Mouse (Mus musculus) erythroblast, embryonic 14.5 days (primary cell): ENCODE results near the gene Trp63. TPM values are rescaled to one million over a fixed set of nuclear protein-coding genes. Genes with fewer than 3 reads are reported as not detected.

Source experiments
- H3K27me3 ChIP-seq: 2 replicates; pipeline ENCODE4 v1.6.1; 2012; ENCODE audit warnings: inconsistent platforms; ENCODE audit not compliant: control insufficient read depth
- H3K36me3 ChIP-seq: 2 replicates; pipeline ENCODE4 v1.6.1; 2012; ENCODE audit warnings: mild to moderate bottlenecking, inconsistent platforms; ENCODE audit not compliant: control insufficient read depth
- H3K4me1 ChIP-seq: 2 replicates; pipeline ENCODE4 v1.6.1; 2012; ENCODE audit warnings: inconsistent platforms; ENCODE audit not compliant: control insufficient read depth
- H3K4me3 ChIP-seq: replicated peaks from 2 replicates; pipeline ENCODE3; 2012; ENCODE audit warnings: moderate library complexity, mild to moderate bottlenecking, inconsistent platforms
- H3K9me3 ChIP-seq: 2 replicates; pipeline ENCODE4 v1.6.1; 2012; ENCODE audit warnings: low read length, inconsistent platforms, mixed read lengths; ENCODE audit not compliant: control insufficient read depth
- GATA1 ChIP-seq: IDR thresholded peaks from 2 replicates; pipeline ENCODE4 v1.6.1; 2012; ENCODE audit warnings: low read length, inconsistent platforms, mixed read lengths
- TAL1 ChIP-seq: IDR thresholded peaks from 3 replicates; pipeline ENCODE4 v1.6.1; 2012; ENCODE audit warnings: low read length, inconsistent platforms, mixed read lengths
- polyA plus RNA-seq: library from polyadenylated mRNA; stranded (reverse); fragments of >175 nt; gene quantifications from 2 replicates; pipeline ENCODE4 v1.2.3, GENCODE M21; 2012

Trp63 gene
- polyA plus RNA-seq, 1 experiment = not detected

DNA sequence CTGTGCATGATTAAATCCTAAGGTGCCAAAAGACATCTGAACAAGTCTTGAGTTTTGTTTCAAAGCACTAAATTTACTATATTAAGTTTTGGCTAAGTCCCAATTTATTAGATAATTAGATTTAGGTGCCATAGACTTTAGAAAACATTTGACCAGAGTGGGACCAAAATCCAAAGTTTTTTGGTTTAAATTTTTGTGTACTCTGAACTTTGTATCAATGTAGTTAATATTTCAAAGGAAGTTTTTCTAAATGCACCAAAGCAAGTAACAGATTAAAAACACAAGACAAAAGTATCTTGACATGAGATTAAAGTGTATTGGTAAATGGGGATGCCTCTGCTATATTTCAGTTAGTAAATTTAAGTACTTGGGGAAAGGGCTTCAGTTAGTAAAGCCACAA is 194.6 kb downstream of the Trp63 start:
- no peak for TF ChIP-seq GATA1
- no peak for TF ChIP-seq TAL1
- Histone ChIP-seq H3K36me3 (no peaks in the 10 kb centered on the region), H3K4me3 (no peak overlapping the region), H3K4me1 (no peaks in the 10 kb centered on the region), H3K9me3 (0 out of 2 replicates have a peak, but pooled peaks cover 2% of the 10 kb centered on the region), H3K27me3 (no peaks in the 10 kb centered on the region)

GRCm38 (mm10) chr16:25899071-25899470 is 215.5 kb downstream of the Trp63 start:
- H3K36me3 ChIP-seq = no peaks in the 10 kb centered on the region
- H3K27me3 ChIP-seq = no peaks in the 10 kb centered on the region
- TF ChIP-seq GATA1 = no peak
- no peak for TF ChIP-seq TAL1
- no peaks in the 10 kb centered on the region for H3K9me3 ChIP-seq
- no peaks in the 10 kb centered on the region for H3K4me1 ChIP-seq
- no peak overlapping the region for H3K4me3 ChIP-seq

- Histone ChIP-seq H3K4me1 (no peaks in the 10 kb centered on the region), H3K27me3 (no peaks in the 10 kb centered on the region), H3K9me3 (no peaks in the 10 kb centered on the region), H3K36me3 (no peaks in the 10 kb centered on the region), H3K4me3 (no peak overlapping the region)
- TF ChIP-seq TAL1 (no peak), GATA1 (no peak)
These were observed 216.1 kb downstream of the Trp63 start for GRCm38 (mm10) chr16:25899657-25900056.

DNA sequence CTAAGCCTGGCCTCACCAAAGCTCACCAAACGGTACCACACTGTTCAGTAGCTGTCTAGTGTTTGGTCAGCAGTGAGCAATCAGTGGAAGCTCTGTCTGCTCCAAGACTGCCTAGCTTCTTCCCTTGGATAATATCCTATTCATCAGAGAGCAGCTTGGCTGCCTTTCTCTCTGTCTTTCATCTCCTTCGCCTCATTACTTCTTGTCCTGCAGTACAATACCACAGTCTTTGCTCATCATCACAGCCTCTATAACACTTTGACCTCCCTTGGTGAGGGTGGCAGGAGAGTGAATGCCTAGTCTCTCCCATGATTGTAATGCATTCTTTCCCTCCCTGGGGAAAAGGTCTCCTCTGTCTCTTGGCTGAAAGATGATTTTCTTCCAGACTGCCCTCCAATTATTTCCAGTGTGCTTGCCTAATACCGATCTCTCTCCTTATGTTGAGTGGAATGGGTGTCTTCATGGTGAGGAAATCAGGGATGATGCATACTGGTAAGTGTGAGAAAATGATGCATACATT is 216.9 kb downstream of the Trp63 start:
- no peaks in the 10 kb centered on the region for H3K4me1 ChIP-seq
- H3K36me3 ChIP-seq = no peaks in the 10 kb centered on the region
- TF ChIP-seq GATA1 = no peak
- no peak for TF ChIP-seq TAL1
- no peaks in the 10 kb centered on the region for H3K27me3 ChIP-seq
- no peak overlapping the region for H3K4me3 ChIP-seq
- no peaks in the 10 kb centered on the region for H3K9me3 ChIP-seq

- Histone ChIP-seq H3K9me3 (peaks cover 4% of the 10 kb centered on the region; the same call in 1 of the 2 replicates), H3K4me3 (no peak overlapping the region), H3K27me3 (no peaks in the 10 kb centered on the region), H3K4me1 (no peaks in the 10 kb centered on the region), H3K36me3 (no peaks in the 10 kb centered on the region)
- TF ChIP-seq TAL1 (no peak), GATA1 (no peak)
These were observed 228.6 kb downstream of the Trp63 start for GRCm38 (mm10) chr16:25912185-25912584.

GRCm38 (mm10) chr16:25934181-25934580 is 250.6 kb downstream of the Trp63 start:
- no peaks in the 10 kb centered on the region for H3K4me1 ChIP-seq

More at GRCm38 (mm10) chr16:25934181-25934580, 250.6 kb downstream of the Trp63 start:
- H3K4me3 ChIP-seq = no peak overlapping the region
- no peak for TF ChIP-seq TAL1
- TF ChIP-seq GATA1 = no peak
- no peaks in the 10 kb centered on the region for H3K9me3 ChIP-seq
- H3K36me3 ChIP-seq = no peaks in the 10 kb centered on the region
- H3K27me3 ChIP-seq = no peaks in the 10 kb centered on the region
